Mouse (Mus musculus) right cerebral cortex, postnatal 25 days (tissue): ENCODE results near the gene Defa37.
"Not testable (repeated sequence)": the region's sequence is repeated elsewhere in the genome, so short reads cannot be mapped to it uniquely, and the experiment has no call there.

Experiments
- DNase-seq: peaks from one replicate; pipeline ENCODE4 v3.0.0; 2022

Defa37 gene

GRCm38 (mm10) chr8:21565086-21565485 is at the start of gene Defa37:
Defa37 (plus strand) TSS chr8:21565386.
- DNase-seq, result not testable (repeated sequence)

- DNase-seq, result not testable (repeated sequence)
Observed at GRCm38 (mm10) chr8:21528732-21529131, 36.5 kb upstream of the Defa37 start, which contains the start of gene Defa32. Defa32 (plus strand) TSS chr8:21529032.

- DNase-seq, result not testable (repeated sequence)
Observed at GRCm38 (mm10) chr8:21582706-21583105, 17.5 kb downstream of the Defa37 start, which contains the start of gene Defa28. Defa28 (plus strand) TSS chr8:21583006.

- not testable (repeated sequence) for DNase-seq
Observed at GRCm38 (mm10) chr8:21594408-21594807, 29.2 kb downstream of the Defa37 start, which contains the start of gene Gm7861. Gm7861 (minus strand) TSS chr8:21594508.
